9 mouse cellular contexts compared by ENCODE assay signal in the genomic region with DNA sequence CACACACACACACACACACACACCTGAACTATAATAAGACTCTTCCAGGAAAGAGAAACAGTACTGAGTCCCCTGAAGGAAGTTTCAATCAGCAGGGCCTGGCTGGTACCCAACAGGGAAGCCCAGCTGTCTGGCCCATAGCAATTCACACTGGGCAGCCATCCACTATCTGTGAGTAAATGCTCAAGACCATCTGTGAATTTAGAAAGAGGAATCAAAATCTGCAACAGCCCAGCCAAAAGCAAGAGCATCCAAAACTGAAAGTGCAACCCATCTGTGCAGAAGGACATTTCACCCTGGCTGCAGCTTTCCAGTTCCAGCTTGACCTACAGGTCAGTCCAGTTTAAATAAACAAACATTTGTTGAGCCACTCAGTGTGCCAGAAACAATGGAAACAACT.
DNase-seq lines count a peak whose midpoint lies in the region; ATAC-seq and TF ChIP-seq lines count a peak whose summit lies in the region.
"Had no signal": no experiment of that assay in that cellular context is flagged by ENCODE, and none has a peak within 500 bp of the region (broad histone marks: within the 10 kb centered on the region; RNA-seq: fewer than 3 reads in every experiment).

No protein-coding gene starts in this region.

- no peak overlapping the region for H3K9ac ChIP-seq in limb, embryonic 14.5 days (ENCODE audit: low read depth, low read length, severe bottlenecking)

- no peak for ATAC-seq in limb, embryonic 14.5 days (ENCODE audit: low FRiP score, low read depth)

- H3K27ac ChIP-seq in limb, embryonic 14.5 days (replicated peaks; ENCODE audit: low read depth, low read length): no peak overlapping the region
- no peak overlapping the region for H3K27ac ChIP-seq in limb, embryonic 10.5 days

- H3K4me1 ChIP-seq in limb, embryonic 14.5 days (ENCODE audit: control insufficient read depth, insufficient read depth, low read length): no peaks in the 10 kb centered on the region
- H3K4me1 ChIP-seq in limb, embryonic 10.5 days: no peaks in the 10 kb centered on the region

- peak; percentile 10 for DNase-seq in limb, embryonic 14.5 days (ENCODE audit: low spot score)
- DNase-seq in limb, embryonic 10.5 days (ENCODE audit: low spot score): no peak
- peak; percentile 43 to 55 for DNase-seq in cerebellum, adult 18-20 months
- DNase-seq in gastrocnemius, postnatal 36 days: peak; percentile 55 to 75
- DNase-seq in layer of hippocampus, postnatal 36 days: peak; percentile 44 to 46
- DNase-seq in ovary, postnatal 14 days (ENCODE audit: low spot score): peak; percentile 42
- DNase-seq in liver: no peak
- DNase-seq in yolk sac, embryonic 10.5 days (ENCODE audit: low spot score): no peak

- H3K4me3 ChIP-seq in limb, embryonic 14.5 days (replicated peaks; ENCODE audit: low read length): no peak overlapping the region
- H3K4me3 ChIP-seq in limb, embryonic 10.5 days: no peak overlapping the region
- H3K4me3 ChIP-seq: megakaryocyte, embryonic 14.5 days had no signal

- TF ChIP-seq POLR2A in limb, embryonic 14.5 days (IDR thresholded peaks at IDR 0.05; ENCODE audit: borderline replicate concordance, extremely low read depth, insufficient read depth, insufficient read length): no peak

- no peak overlapping the region for H3K4me2 ChIP-seq in limb, embryonic 14.5 days (replicated peaks; ENCODE audit: low read depth, low read length, severe bottlenecking)

- no peaks in the 10 kb centered on the region for H3K9me3 ChIP-seq in limb, embryonic 14.5 days (ENCODE audit: control insufficient read depth, low read length)
- no peaks in the 10 kb centered on the region for H3K9me3 ChIP-seq in limb, embryonic 10.5 days (replicated peaks)
- H3K9me3 ChIP-seq: megakaryocyte, embryonic 14.5 days had no signal

- intact Hi-C loops in gastrocnemius, postnatal 36 days (cut with DNase I): no loop called here

- no peaks in the 10 kb centered on the region for H3K36me3 ChIP-seq in limb, embryonic 14.5 days (ENCODE audit: control insufficient read depth, insufficient read depth, low read length)
- no peaks in the 10 kb centered on the region for H3K36me3 ChIP-seq in limb, embryonic 10.5 days

- H3K27me3 ChIP-seq in limb, embryonic 14.5 days (ENCODE audit: control insufficient read depth, insufficient read depth, low read length): no peaks in the 10 kb centered on the region
- H3K27me3 ChIP-seq in limb, embryonic 10.5 days (ENCODE audit: low read depth, poor library complexity, severe bottlenecking): no peaks in the 10 kb centered on the region
- H3K27me3 ChIP-seq: megakaryocyte, embryonic 14.5 days had no signal

Comparison
In these comparisons a context has a peak if more than half of its experiments do, and no peak if none do; other contexts are left out.
1. DNase-seq: peak in limb, embryonic 14.5 days (single experiment), cerebellum, adult 18-20 months (2 of 2), gastrocnemius, postnatal 36 days (2 of 2), layer of hippocampus, postnatal 36 days (2 of 2) and ovary, postnatal 14 days (single experiment); none in limb, embryonic 10.5 days (single experiment), liver (single experiment) and yolk sac, embryonic 10.5 days (single experiment).